Mouse (Mus musculus): ENCODE measurements around the gene Cyth2. TPM values are rescaled to one million over a fixed set of nuclear protein-coding genes. Genes with fewer than 3 reads are reported as not detected.
A peak's percentile ranks its signal among the peaks of the same experiment; 100 is the strongest.

The Cyth2 gene
- polyA plus RNA-seq, 1 experiment from 2014 or later = 85.0 TPM

DNA sequence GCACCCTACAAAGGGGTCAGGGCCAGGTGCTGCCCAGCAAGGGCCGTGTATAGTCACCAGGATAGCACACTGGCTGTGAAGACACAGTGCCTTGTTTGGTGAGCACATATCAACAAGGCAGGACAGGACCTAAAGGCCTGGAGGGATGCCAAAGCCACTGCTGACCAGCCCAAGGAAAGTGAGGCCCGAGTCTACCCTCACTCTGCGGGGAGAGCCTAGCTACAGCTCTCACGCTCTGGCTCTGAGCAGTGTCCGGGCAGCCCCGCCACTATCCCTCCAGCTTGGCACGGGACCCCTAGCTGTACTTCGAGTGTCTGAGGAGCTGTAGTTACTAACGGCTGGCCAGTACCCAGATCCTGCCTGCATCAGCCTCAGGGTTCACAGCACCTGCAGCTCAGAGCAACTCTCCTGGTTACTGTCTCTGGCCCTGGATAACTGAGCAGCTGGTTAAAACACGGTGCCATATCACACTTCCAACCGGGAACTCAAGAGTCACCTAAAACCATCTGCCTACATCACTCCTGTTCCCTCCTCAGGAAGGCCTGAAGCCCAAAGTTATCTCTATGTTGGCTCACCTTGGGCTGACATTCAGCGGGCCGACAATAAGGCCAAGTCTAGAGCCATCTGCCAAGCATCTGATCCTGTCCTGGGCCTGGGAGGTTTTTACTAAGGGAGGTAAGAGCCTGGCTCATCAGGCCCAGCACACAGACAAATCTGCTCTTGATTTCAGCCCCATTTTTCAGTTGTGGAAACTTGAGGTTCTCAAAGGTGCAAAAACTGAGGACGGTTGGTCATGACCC, 4.9 kb downstream of the Cyth2 start:
- Histone ChIP-seq H3K9ac (no peak overlapping the region), H3K4me1 (peaks cover 8% of the 10 kb centered on the region), H3K9me3 (no peaks in the 10 kb centered on the region), H3K27me3 (replicated peaks) (no peaks in the 10 kb centered on the region), H3K4me2 (no peak overlapping the region), H3K27ac (no peak overlapping the region), H3K36me3 (peaks cover 58% of the 10 kb centered on the region), H3K4me3 (replicated peaks) (no peak overlapping the region)
- 84% methylated on average over 14 of the region's 14 CpGs for WGBS
- no peak for ATAC-seq (ENCODE audit: insufficient read depth, low FRiP score, low read depth)

DNA sequence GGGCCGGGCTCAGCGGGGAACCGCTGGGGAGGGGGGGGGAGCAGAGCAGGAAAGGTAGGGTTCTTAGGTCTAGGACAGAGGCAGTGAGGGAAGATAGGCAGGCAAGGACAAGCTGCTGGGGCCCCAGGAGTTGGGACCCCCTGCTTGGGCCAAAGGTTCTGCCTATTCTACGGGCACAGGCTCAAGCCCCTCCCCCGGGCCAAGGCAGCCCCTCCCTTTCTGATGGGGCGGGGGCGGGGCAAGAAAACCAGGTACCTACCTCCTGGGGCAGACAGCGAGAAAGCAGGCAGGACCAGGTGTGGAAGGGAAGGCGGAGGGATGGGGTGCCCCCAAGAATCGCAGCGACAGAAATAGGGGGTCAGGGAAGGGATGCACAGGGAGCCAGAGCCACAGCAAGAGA, 5.9 kb downstream of the Cyth2 start:
- H3K27ac ChIP-seq = no peak overlapping the region
- no peaks in the 10 kb centered on the region for H3K9me3 ChIP-seq
- WGBS = 42% methylated on average over 11 of the region's 11 CpGs
- no peak overlapping the region for H3K4me3 ChIP-seq (replicated peaks)
- no peaks in the 10 kb centered on the region for H3K27me3 ChIP-seq (replicated peaks)
- peaks cover 8% of the 10 kb centered on the region for H3K4me1 ChIP-seq
- H3K9ac ChIP-seq = no peak overlapping the region
- H3K36me3 ChIP-seq = peaks cover 58% of the 10 kb centered on the region
- no peak for ATAC-seq (ENCODE audit: insufficient read depth, low FRiP score, low read depth)
- H3K4me2 ChIP-seq = no peak overlapping the region

- 61% methylated on average over 5 of the region's 5 CpGs for WGBS
- Histone ChIP-seq H3K4me1 (0 out of 2 replicates have a peak, but pooled peaks cover 3% of the 10 kb centered on the region), H3K9ac (no peak overlapping the region), H3K9me3 (no peaks in the 10 kb centered on the region), H3K27me3 (replicated peaks) (no peaks in the 10 kb centered on the region), H3K27ac (no peak overlapping the region), H3K36me3 (peaks cover 39% of the 10 kb centered on the region), H3K4me3 (replicated peaks) (no peak overlapping the region), H3K4me2 (no peak overlapping the region)
- no peak for ATAC-seq (ENCODE audit: insufficient read depth, low FRiP score, low read depth)
These were observed 8.4 kb downstream of the Cyth2 start for GRCm38 (mm10) chr7:45805941-45806340.

GRCm38 (mm10) chr7:45802551-45802950, 11.8 kb downstream of the Cyth2 start:
- no peak for ATAC-seq (ENCODE audit: insufficient read depth, low FRiP score, low read depth)
- Histone ChIP-seq H3K9me3 (no peaks in the 10 kb centered on the region), H3K4me1 (peaks cover 18% of the 10 kb centered on the region), H3K4me3 (replicated peaks) (no peak overlapping the region), H3K4me2 (no peak overlapping the region), H3K27me3 (replicated peaks) (0 out of 2 replicates have a peak, but pooled peaks cover 3% of the 10 kb centered on the region), H3K36me3 (0 out of 2 replicates have a peak, but pooled peaks cover 6% of the 10 kb centered on the region), H3K27ac (no peak overlapping the region), H3K9ac (no peak overlapping the region)
- 90% methylated on average over 6 of the region's 6 CpGs for WGBS

DNA sequence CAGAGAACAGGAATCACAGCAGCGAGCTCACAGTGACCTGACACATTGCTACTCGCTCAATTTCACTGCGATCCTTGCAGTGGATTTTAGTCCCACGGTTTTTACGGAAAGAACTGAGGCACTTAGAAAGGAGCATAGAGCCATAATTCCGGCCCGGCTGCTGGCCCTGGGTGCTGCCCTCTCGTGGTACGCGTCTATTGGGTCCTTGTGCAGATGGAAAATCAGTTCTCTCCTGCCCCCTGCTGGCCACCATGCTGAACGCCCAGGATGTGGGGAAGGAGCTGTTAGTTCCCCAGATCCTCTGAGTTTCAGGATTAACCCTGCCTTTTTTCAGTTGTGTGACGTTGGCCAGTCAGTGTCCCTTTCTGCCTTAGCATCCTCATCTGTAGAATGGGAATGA, 13.0 kb downstream of the Cyth2 start:
- H3K27ac ChIP-seq = peak overlapping the region; percentile 9; the same call in 1 of the 2 replicates
- no peaks in the 10 kb centered on the region for H3K9me3 ChIP-seq
- WGBS = 4% methylated on average over 12 of the region's 12 CpGs
- H3K4me1 ChIP-seq = peaks cover 18% of the 10 kb centered on the region
- no peak overlapping the region for H3K9ac ChIP-seq
- no peaks in the 10 kb centered on the region for H3K36me3 ChIP-seq
- H3K4me3 ChIP-seq (replicated peaks) = peak overlapping the region; percentile 29
- H3K27me3 ChIP-seq (replicated peaks) = 0 out of 2 replicates have a peak, but pooled peaks cover 3% of the 10 kb centered on the region
- peak overlapping the region; percentile 60 for H3K4me2 ChIP-seq
- peak; percentile 66; the same call in 1 of the 2 replicates for ATAC-seq (ENCODE audit: insufficient read depth, low FRiP score, low read depth)

- ATAC-seq (ENCODE audit: insufficient read depth, low FRiP score, low read depth) = peak; percentile 63
- Histone ChIP-seq H3K4me1 (peaks cover 18% of the 10 kb centered on the region), H3K9me3 (no peaks in the 10 kb centered on the region), H3K9ac (no peak overlapping the region), H3K27ac (peak overlapping the region; percentile 9; the same call in 1 of the 2 replicates), H3K36me3 (no peaks in the 10 kb centered on the region), H3K4me2 (peak overlapping the region; percentile 60), H3K4me3 (replicated peaks) (peak overlapping the region; percentile 29), H3K27me3 (replicated peaks) (0 out of 2 replicates have a peak, but pooled peaks cover 3% of the 10 kb centered on the region)
- 15% methylated on average over 22 of the region's 25 CpGs for WGBS
These were observed 13.7 kb downstream of the Cyth2 start for GRCm38 (mm10) chr7:45800546-45801204.

DNA sequence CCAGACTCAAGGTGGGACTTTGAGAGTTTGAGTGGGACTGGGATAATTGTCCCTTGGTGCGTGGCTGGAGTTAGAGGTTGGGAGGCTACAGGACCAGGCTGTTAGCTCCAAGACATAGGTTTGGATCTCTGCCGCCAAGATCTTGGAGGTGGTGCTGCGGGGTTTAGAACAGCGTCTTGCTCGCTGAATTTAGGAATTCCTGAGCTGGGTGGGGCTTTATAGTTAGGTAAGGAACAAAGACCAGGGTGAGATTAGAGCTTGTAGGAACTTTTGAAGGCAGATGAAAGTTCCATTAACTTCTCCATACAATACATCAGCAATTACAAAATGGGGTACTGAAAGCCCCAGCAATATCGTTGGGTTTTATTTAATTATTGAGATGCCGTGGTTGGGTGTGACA, 14.4 kb downstream of the Cyth2 start:
- no peak for ATAC-seq (ENCODE audit: insufficient read depth, low FRiP score, low read depth)
- Histone ChIP-seq H3K4me1 (peaks cover 18% of the 10 kb centered on the region), H3K4me2 (peak overlapping the region; percentile 60), H3K4me3 (replicated peaks) (peak overlapping the region; percentile 29), H3K27me3 (replicated peaks) (0 out of 2 replicates have a peak, but pooled peaks cover 3% of the 10 kb centered on the region), H3K9me3 (no peaks in the 10 kb centered on the region), H3K9ac (no peak overlapping the region), H3K27ac (no peak overlapping the region), H3K36me3 (no peaks in the 10 kb centered on the region)
- WGBS = 40% methylated on average over 7 of the region's 7 CpGs

- H3K9ac ChIP-seq = no peak overlapping the region
- H3K4me1 ChIP-seq = peaks cover 18% of the 10 kb centered on the region
- 0 out of 2 replicates have a peak, but pooled peaks cover 3% of the 10 kb centered on the region for H3K27me3 ChIP-seq (replicated peaks)
- peak overlapping the region; percentile 48 for H3K4me3 ChIP-seq (replicated peaks)
- WGBS = 53% methylated on average over 7 of the region's 7 CpGs
- no peaks in the 10 kb centered on the region for H3K9me3 ChIP-seq
- peak overlapping the region; percentile 93; the same call in 1 of the 2 replicates for H3K4me2 ChIP-seq
- H3K27ac ChIP-seq = no peak overlapping the region
- no peak for ATAC-seq (ENCODE audit: insufficient read depth, low FRiP score, low read depth)
- no peaks in the 10 kb centered on the region for H3K36me3 ChIP-seq
These were observed 15.4 kb downstream of the Cyth2 start for GRCm38 (mm10) chr7:45798931-45799330.

- peaks cover 18% of the 10 kb centered on the region for H3K4me1 ChIP-seq
- H3K9me3 ChIP-seq = no peaks in the 10 kb centered on the region
- H3K36me3 ChIP-seq = no peaks in the 10 kb centered on the region
- H3K4me3 ChIP-seq (replicated peaks) = peak overlapping the region; percentile 48
- no peak overlapping the region for H3K27ac ChIP-seq
- H3K9ac ChIP-seq = peak overlapping the region; percentile 37; the same call in 1 of the 2 replicates
- 0 out of 2 replicates have a peak, but pooled peaks cover 3% of the 10 kb centered on the region for H3K27me3 ChIP-seq (replicated peaks)
- ATAC-seq (ENCODE audit: insufficient read depth, low FRiP score, low read depth) = no peak
- WGBS = 6% methylated on average over 19 of the region's 19 CpGs
- H3K4me2 ChIP-seq = peak overlapping the region; percentile 93
These were observed 15.9 kb downstream of the Cyth2 start for GRCm38 (mm10) chr7:45798511-45798836.

DNA sequence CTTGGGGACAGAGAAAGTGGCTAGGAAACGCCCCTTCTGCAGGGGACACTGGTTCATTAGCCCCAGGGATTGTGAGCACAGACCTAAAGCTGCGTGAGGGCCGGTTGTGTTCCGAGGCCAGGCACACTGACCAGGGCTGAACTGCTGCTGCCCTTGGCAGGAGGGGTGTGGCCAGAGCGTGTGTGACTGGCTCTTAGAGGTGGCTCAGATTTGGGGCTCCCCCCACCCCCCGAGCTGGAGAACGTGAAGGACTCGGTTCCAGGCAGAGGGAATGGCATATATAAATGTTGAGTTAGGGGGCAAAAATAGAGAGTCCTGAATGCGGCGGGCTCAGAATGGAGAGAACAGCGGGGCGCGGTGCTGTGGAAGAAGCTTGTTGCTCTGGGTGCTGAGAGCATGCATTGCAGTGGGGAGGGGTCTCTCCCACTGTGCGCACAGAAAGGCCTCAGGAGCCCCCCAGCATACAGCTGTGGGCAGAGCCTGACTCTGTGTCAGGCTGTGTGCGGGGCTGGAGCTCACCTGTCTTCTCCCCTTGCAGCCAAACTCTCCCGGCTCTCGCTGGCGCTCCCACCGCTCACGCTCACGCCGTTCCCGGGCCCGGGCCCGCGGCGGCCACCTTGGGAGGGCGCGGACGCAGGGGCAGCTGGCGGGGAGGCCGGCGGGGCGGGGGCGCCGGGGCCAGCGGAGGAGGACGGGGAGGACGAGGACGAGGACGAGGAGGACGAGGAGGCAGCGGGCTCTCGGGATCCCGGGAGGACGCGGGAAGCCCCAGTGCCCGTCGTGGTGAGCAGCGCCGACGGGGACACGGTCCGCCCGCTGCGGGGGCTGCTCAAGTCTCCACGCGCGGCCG, 16.5 kb downstream of the Cyth2 start:
- Histone ChIP-seq H3K4me2 (peak overlapping the region; percentile 93), H3K36me3 (no peaks in the 10 kb centered on the region), H3K9me3 (no peaks in the 10 kb centered on the region), H3K27ac (no peak overlapping the region), H3K27me3 (replicated peaks) (0 out of 2 replicates have a peak, but pooled peaks cover 3% of the 10 kb centered on the region), H3K4me3 (replicated peaks) (peak overlapping the region; percentile 48), H3K4me1 (peaks cover 18% of the 10 kb centered on the region), H3K9ac (peak overlapping the region; percentile 37; the same call in 1 of the 2 replicates)
- WGBS = 3% methylated on average over 59 of the region's 60 CpGs
- no peak; the same call in 1 of the 2 replicates for ATAC-seq (ENCODE audit: insufficient read depth, low FRiP score, low read depth)

- WGBS = 59% methylated on average over 6 of the region's 6 CpGs
- Histone ChIP-seq H3K9ac (no peak overlapping the region), H3K36me3 (0 out of 2 replicates have a peak, but pooled peaks cover 3% of the 10 kb centered on the region), H3K4me1 (peaks cover 18% of the 10 kb centered on the region), H3K27ac (no peak overlapping the region), H3K9me3 (no peaks in the 10 kb centered on the region), H3K4me2 (peak overlapping the region; percentile 93), H3K27me3 (replicated peaks) (0 out of 2 replicates have a peak, but pooled peaks cover 3% of the 10 kb centered on the region), H3K4me3 (replicated peaks) (no peak overlapping the region)
- ATAC-seq (ENCODE audit: insufficient read depth, low FRiP score, low read depth) = no peak
These were observed 17.4 kb downstream of the Cyth2 start for GRCm38 (mm10) chr7:45796950-45797349.

Measured in stomach, embryonic 15.5 days (tissue).